Mouse (Mus musculus) heart, postnatal 0 days (tissue): ENCODE data around the gene Wwc1.

ENCODE experiments used
- CTCF ChIP-seq: IDR thresholded peaks from 2 replicates; pipeline ENCODE4 v1.5.1; 2016; ENCODE audit warnings: antibody characterized with exemption, control low read depth, low read depth
- EP300 ChIP-seq: IDR thresholded peaks from 2 replicates; pipeline ENCODE4 v1.6.1; 2016; ENCODE audit warnings: antibody characterized with exemption, low read depth

DNA sequence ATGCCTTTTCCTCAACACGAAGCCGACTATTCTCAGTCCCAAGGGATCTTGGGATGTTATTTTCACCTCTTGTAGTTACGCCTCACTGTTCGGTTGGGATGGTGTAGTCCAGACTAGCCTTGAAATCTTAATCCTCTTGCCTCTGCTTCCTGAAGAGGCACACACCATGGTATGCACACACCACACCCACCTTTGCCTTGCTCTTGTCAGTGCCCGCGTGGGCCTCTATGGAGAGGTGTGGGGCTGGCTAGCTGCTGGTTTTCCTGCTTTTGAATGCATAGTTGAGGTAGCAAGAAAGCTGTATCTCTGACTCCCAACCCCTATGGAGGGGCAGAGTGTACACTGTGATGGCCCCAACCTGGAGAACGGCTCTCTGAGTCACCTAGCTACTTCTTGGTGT, 29.9 kb downstream of the Wwc1 start:
- TF ChIP-seq CTCF (no peak), EP300 (no peak)
